Mouse (Mus musculus) E14TG2a.4 (cell line): ENCODE measurements around the gene Snx15.
A peak's percentile ranks its signal among the peaks of the same experiment; 100 is the strongest.

ENCODE experiments used
- CTCF ChIP-seq: conservative IDR thresholded peaks from 2 replicates; pipeline ENCODE4 v1.5.1; 2014; ENCODE audit warnings: low read length
- NANOG ChIP-seq: IDR thresholded peaks from 2 replicates; pipeline ENCODE4 v1.6.1; 2014; ENCODE audit warnings: borderline replicate concordance, low read length, mixed read lengths

DNA sequence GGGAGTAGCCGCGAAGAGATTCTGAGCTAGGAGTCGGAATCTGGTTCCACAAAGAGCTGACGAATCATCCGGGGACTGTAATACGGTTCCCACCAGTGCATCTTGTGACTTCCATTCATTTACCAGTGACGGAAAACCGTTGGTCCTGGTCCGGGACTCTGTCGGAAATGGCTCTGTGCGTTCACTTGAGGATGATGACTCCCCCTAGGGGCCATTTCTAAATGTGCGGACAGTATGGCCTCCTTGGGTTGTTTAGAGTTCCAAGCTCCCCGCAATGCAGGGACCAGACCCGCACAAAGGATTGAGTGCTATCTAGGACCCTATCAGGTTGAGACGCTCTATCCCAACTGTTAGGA lies 13.3 kb upstream of the Snx15 start, which contains the start of gene Arl2:
- TF ChIP-seq CTCF = peak; percentile 62
- TF ChIP-seq NANOG = no peak
